Mouse (Mus musculus) E14TG2a.4 (cell line): ENCODE data around the gene Rhbdl2.

Source experiments
- CTCF ChIP-seq: conservative IDR thresholded peaks from 2 replicates; pipeline ENCODE4 v1.5.1; 2014; ENCODE audit warnings: low read length
- NANOG ChIP-seq: IDR thresholded peaks from 2 replicates; pipeline ENCODE4 v1.6.1; 2014; ENCODE audit warnings: borderline replicate concordance, low read length, mixed read lengths

DNA sequence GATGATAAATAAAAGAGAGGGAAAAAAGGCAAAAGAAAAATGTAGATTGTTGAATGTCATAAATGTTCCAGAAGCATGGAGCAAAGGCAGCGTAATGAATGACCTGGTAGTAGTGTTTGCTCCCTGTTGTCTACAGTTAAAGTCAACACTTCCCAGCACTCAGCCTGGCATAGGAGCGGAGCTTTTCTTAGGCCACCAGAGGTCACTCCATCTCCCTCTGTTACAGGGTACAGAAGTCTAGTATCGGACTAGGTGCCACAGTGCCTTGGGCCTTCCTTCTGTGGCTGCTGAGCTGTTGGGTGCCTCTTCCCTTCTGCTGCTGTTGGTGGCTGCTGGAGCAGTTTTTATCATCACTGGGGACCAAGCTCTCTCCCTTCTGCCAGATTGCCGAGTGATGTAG, 29.4 kb upstream of the Rhbdl2 start:
- TF ChIP-seq CTCF (peak; percentile 28), NANOG (no peak)
